Mouse (Mus musculus) kidney, embryonic 14.5 days (tissue): Measurements from ENCODE around the gene Uncx. TPM values are rescaled to one million over a fixed set of nuclear protein-coding genes. Genes with fewer than 3 reads are reported as not detected.

ENCODE experiments used
- ATAC-seq: fragments of 200-750 bp; cut with Nextera tagmentation; 2 replicates; pipeline ENCODE4 v1.8.0; 2017; ENCODE audit warnings: moderate number of reproducible peaks, mild to moderate bottlenecking, moderate TSS enrichment, moderate library complexity; ENCODE audit not compliant: low FRiP score, low TSS enrichment
- H3K27ac ChIP-seq: fragments of 300-500 bp; sonication (generic); 2 replicates; pipeline ENCODE4 v1.5.1; 2014; ENCODE audit warnings: low read depth, mild to moderate bottlenecking, low read length, moderate library complexity, mixed read lengths
- H3K27me3 ChIP-seq: fragments of 300-500 bp; sonication (generic); 2 replicates; pipeline ENCODE4 v1.6.1; 2014; ENCODE audit warnings: mild to moderate bottlenecking, low read length; ENCODE audit not compliant: control insufficient read depth, insufficient read depth
- H3K36me3 ChIP-seq: fragments of 300-500 bp; sonication (generic); 2 replicates; pipeline ENCODE4 v1.6.1; 2014; ENCODE audit warnings: low read length, mixed read lengths; ENCODE audit not compliant: control insufficient read depth, insufficient read depth
- H3K4me1 ChIP-seq: fragments of 300-500 bp; sonication (generic); 2 replicates; pipeline ENCODE4 v1.6.1; 2014; ENCODE audit warnings: low read length, mixed read lengths; ENCODE audit not compliant: control insufficient read depth, insufficient read depth
- H3K4me2 ChIP-seq: fragments of 300-500 bp; sonication (generic); replicated peaks from 2 replicates; pipeline ENCODE4 v1.6.1; 2014; ENCODE audit warnings: low read depth, mild to moderate bottlenecking, low read length
- H3K4me3 ChIP-seq: fragments of 300-500 bp; sonication (generic); 2 replicates; pipeline ENCODE4 v1.5.1; 2014; ENCODE audit warnings: mild to moderate bottlenecking, low read length
- H3K9ac ChIP-seq: fragments of 300-500 bp; sonication (generic); 2 replicates; pipeline ENCODE4 v1.6.1; 2014; ENCODE audit warnings: low read depth, mild to moderate bottlenecking, low read length, moderate library complexity
- H3K9me3 ChIP-seq: fragments of 300-500 bp; sonication (generic); 2 replicates; pipeline ENCODE4 v1.6.1; 2016; ENCODE audit warnings: low read length; ENCODE audit not compliant: control insufficient read depth
- WGBS: fragments of 180-500 bp; shearing (Covaris S2); extraction: QIAGEN DNeasy Blood & Tissue Kit; methylation state at CpG from one replicate; pipeline ENCODE4 v1.1.7; 2014; 5-methylcytosine and 5-hydroxymethylcytosine counted together
- polyA plus RNA-seq: library from polyadenylated mRNA; unstranded; fragments of >200 nt; fragmentation: Nextera tagmentation; extraction: Ambion mirVana; gene quantifications from 2 replicates; pipeline ENCODE4 v1.2.1, GENCODE M21; 2014

Gene Uncx
- polyA plus RNA-seq, 1 experiment from 2014 or later, result 131 TPM

DNA sequence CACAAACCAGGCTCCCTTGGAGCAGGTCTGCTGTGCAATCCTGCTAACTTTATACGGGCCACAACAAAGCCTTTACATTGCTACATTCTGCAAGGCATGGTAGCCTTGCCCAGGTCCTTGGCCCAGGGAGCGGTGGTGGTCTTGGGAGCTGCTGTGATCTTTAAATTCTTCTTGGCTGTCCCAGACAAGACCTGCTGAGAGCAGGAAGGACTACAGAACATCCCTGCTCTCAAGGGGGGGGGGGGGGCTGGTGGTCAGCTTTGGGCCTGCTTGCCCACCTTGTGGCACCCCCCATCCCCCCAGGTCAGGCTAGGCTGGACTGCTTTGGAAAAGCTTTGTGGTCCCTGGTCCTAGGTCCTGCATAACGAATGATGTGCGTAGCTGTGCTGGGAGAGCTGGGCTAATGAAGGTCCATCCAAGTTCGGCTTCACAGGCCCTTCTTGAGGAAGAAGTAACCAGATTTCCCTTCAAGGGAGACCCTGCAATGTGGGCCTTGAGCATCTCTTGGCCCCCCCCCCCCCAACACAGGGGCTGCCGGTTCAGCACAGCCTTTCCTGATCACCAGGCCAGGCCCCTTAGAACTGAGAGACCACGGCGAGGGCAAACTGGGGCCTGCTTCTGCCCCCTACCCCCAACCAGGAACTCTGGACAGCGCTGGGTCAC, 2.5 kb downstream of the Uncx start:
- Histone ChIP-seq H3K27ac (peak overlapping the region; percentile 85), H3K9me3 (no peaks in the 10 kb centered on the region), H3K4me1 (no peaks in the 10 kb centered on the region), H3K4me2 (peak overlapping the region; percentile 35), H3K36me3 (peaks cover 6% of the 10 kb centered on the region; the same call in 1 of the 2 replicates), H3K27me3 (peaks cover 79% of the 10 kb centered on the region), H3K9ac (peak overlapping the region; percentile 89), H3K4me3 (peak overlapping the region; percentile 60)
- no peak for ATAC-seq
- WGBS, result 5% methylated on average over 9 of the region's 9 CpGs

- ATAC-seq, result no peak
- Histone ChIP-seq H3K36me3 (peaks cover 6% of the 10 kb centered on the region; the same call in 1 of the 2 replicates), H3K27me3 (peaks cover 79% of the 10 kb centered on the region), H3K9me3 (no peaks in the 10 kb centered on the region), H3K4me2 (peak overlapping the region; percentile 35), H3K4me3 (peak overlapping the region; percentile 60), H3K27ac (peak overlapping the region; percentile 85), H3K4me1 (no peaks in the 10 kb centered on the region), H3K9ac (peak overlapping the region; percentile 89)
- 0% methylated on average over 26 of the region's 26 CpGs for WGBS
Measured at GRCm38 (mm10) chr5:139546336-139546770, 3.1 kb downstream of the Uncx start.

- no peak for ATAC-seq
- peak overlapping the region; percentile 85 for H3K27ac ChIP-seq
- H3K4me2 ChIP-seq, result peak overlapping the region; percentile 35
Measured at GRCm38 (mm10) chr5:139546771-139547420, 3.6 kb downstream of the Uncx start.

GRCm38 (mm10) chr5:139547421-139547931, 4.2 kb downstream of the Uncx start:
- H3K4me2 ChIP-seq, result peak overlapping the region; percentile 35
- H3K36me3 ChIP-seq, result peaks cover 6% of the 10 kb centered on the region; the same call in 1 of the 2 replicates
- H3K4me3 ChIP-seq, result peak overlapping the region; percentile 60
- H3K9ac ChIP-seq, result peak overlapping the region; percentile 89
- peaks cover 4% of the 10 kb centered on the region; the same call in 1 of the 2 replicates for H3K4me1 ChIP-seq
- under 1% methylated on average over 47 of the region's 49 CpGs for WGBS
- peak overlapping the region; percentile 85 for H3K27ac ChIP-seq
- no peaks in the 10 kb centered on the region for H3K9me3 ChIP-seq
- peaks cover 76% of the 10 kb centered on the region for H3K27me3 ChIP-seq
- no peak for ATAC-seq

More at GRCm38 (mm10) chr5:139546771-139547420, 3.6 kb downstream of the Uncx start:
- H3K9me3 ChIP-seq, result no peaks in the 10 kb centered on the region
- peaks cover 76% of the 10 kb centered on the region for H3K27me3 ChIP-seq
- peak overlapping the region; percentile 60 for H3K4me3 ChIP-seq
- peak overlapping the region; percentile 89 for H3K9ac ChIP-seq
- WGBS, result under 1% methylated on average over 67 of the region's 68 CpGs
- peaks cover 6% of the 10 kb centered on the region; the same call in 1 of the 2 replicates for H3K36me3 ChIP-seq
- no peaks in the 10 kb centered on the region; the same call in 1 of the 2 replicates for H3K4me1 ChIP-seq

- H3K27ac ChIP-seq, result peak overlapping the region; percentile 84
Measured at GRCm38 (mm10) chr5:139553446-139554273, 10.4 kb downstream of the Uncx start.

GRCm38 (mm10) chr5:139554478-139555335, 11.4 kb downstream of the Uncx start:
- Histone ChIP-seq H3K9me3 (no peaks in the 10 kb centered on the region), H3K4me2 (peak overlapping the region; percentile 10), H3K9ac (peak overlapping the region; percentile 18; the same call in 1 of the 2 replicates), H3K27me3 (peaks cover 83% of the 10 kb centered on the region), H3K36me3 (no peaks in the 10 kb centered on the region), H3K27ac (peak overlapping the region; percentile 82), H3K4me1 (peaks cover 43% of the 10 kb centered on the region), H3K4me3 (no peak overlapping the region)
- 1% methylated on average over 28 of the region's 28 CpGs for WGBS
- peak; percentile 43 for ATAC-seq

More at GRCm38 (mm10) chr5:139553446-139554273, 10.4 kb downstream of the Uncx start:
- 2% methylated on average over 29 of the region's 29 CpGs for WGBS
- Histone ChIP-seq H3K27me3 (peaks cover 83% of the 10 kb centered on the region), H3K4me3 (peak overlapping the region; percentile 9), H3K9me3 (no peaks in the 10 kb centered on the region), H3K4me2 (peak overlapping the region; percentile 31), H3K4me1 (peaks cover 34% of the 10 kb centered on the region), H3K36me3 (no peaks in the 10 kb centered on the region), H3K9ac (peak overlapping the region; percentile 50; the same call in 1 of the 2 replicates)
- ATAC-seq, result no peak

DNA sequence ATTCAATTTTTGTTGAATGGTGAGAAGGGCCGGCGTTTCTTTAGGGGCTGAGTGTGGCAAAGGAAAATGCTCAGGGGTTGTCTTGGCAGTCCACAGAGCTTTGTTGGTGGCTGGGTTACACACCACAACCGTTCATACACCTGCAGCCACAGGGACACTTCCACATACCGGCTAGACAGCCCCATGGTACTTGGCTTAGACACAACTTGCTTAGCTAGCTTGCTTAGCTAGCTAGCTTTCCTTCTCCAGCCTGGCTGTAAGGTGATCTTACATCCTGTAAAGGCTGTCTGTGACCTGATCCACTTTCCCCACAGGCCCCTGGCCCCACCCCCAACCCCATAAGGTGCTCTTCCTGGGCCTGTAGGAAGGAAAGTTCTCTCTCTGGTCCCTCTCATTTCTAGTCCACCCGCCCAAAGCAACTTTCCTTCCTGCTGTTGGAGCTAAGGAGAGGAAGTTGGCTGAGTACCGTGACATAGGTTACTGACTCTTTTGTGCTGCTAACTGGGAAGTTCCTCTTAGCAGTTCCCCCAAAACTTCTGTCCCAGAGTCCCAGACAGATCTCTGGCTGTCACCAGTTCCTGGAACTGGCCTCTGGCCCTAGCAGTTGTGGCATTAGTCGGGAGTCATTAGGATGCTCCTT, 12.3 kb downstream of the Uncx start:
- 4% methylated on average over 7 of the region's 7 CpGs for WGBS
- no peaks in the 10 kb centered on the region for H3K9me3 ChIP-seq
- no peak overlapping the region for H3K4me3 ChIP-seq
- H3K36me3 ChIP-seq, result no peaks in the 10 kb centered on the region
- H3K4me1 ChIP-seq, result peaks cover 50% of the 10 kb centered on the region
- H3K4me2 ChIP-seq, result peak overlapping the region; percentile 10
- peaks cover 88% of the 10 kb centered on the region for H3K27me3 ChIP-seq
- H3K27ac ChIP-seq, result peak overlapping the region; percentile 82
- H3K9ac ChIP-seq, result 0 out of 2 replicates have a peak overlapping the region, but pooled peaks have one; percentile 23
- no peak for ATAC-seq
